Comparison of ENCODE assay signal across 8 mouse cellular contexts in the genomic region with DNA sequence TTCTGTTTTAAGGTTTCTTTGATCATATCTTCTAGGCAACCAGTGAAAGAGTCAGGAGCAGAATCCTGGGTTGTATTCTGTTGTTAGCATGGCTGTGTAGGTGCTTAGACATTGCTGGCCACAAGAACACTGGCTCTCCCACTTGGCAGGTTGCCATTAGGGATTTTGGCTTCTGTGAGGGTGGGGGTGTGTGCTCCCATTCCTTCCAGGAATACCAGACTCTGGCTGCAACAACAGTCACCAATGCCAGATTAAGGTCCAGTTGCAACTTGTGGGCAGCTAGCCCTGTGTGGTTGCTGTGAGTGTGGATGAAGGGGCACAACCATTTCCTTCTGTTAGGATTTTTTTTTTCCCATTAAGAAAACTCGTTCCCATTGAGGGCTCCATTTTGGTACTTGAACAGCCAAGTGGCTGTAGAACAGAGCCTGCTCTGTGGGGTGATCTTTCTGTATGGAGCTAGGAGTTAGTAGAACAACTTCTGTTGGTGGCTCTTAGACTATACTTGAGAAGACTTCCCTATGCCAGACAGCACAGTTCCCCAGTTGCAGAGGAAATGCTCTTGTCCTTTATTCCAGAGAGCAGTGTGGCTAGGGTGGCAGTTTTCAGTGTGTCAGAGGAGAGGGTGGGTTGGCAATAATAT. TPM values are rescaled to one million over a fixed set of nuclear protein-coding genes. Genes with fewer than 3 reads are reported as not detected.
DNase-seq lines count a peak whose midpoint lies in the region; ATAC-seq and TF ChIP-seq lines count a peak whose summit lies in the region.

No protein-coding gene starts in this region.

- TF ChIP-seq EP300 in stomach, postnatal 0 days (optimal IDR thresholded peaks at IDR 0.05), result no peak

- no peaks in the 10 kb centered on the region for H3K27me3 ChIP-seq in liver, adult 2 months (ENCODE audit: control insufficient read depth, insufficient read depth, low read length)
- no peaks in the 10 kb centered on the region for H3K27me3 ChIP-seq in heart, embryonic 13.5 days (replicated peaks)
- H3K27me3 ChIP-seq in liver, embryonic 11.5 days (replicated peaks; ENCODE audit: control insufficient read depth, insufficient read depth, low read length), result no peaks in the 10 kb centered on the region
- H3K27me3 ChIP-seq in stomach, postnatal 0 days (ENCODE audit: control insufficient read depth, insufficient read depth, low read length), result no peaks in the 10 kb centered on the region

- H3K27ac ChIP-seq in liver, adult 2 months (replicated peaks; ENCODE audit: insufficient read depth, low read depth, low read length), result peak overlapping the region; percentile 90
- H3K27ac ChIP-seq in embryonic fibroblast, embryonic 13.5 days (ENCODE audit: insufficient read depth, low read length), result peak overlapping the region; percentile 38; the same call in 1 of the 2 replicates
- peak overlapping the region; percentile 85 for H3K27ac ChIP-seq in heart, embryonic 13.5 days (replicated peaks)
- H3K27ac ChIP-seq in liver, embryonic 11.5 days (ENCODE audit: low read depth, low read length), result no peak overlapping the region
- peak overlapping the region; percentile 41; the same call in 1 of the 2 replicates for H3K27ac ChIP-seq in stomach, postnatal 0 days (replicated peaks)

- peaks cover 21% of the 10 kb centered on the region for H3K4me1 ChIP-seq in liver, adult 2 months (ENCODE audit: control insufficient read depth, insufficient read depth, low read length)
- H3K4me1 ChIP-seq in embryonic fibroblast, embryonic 13.5 days (ENCODE audit: control insufficient read depth, insufficient read depth, low read length), result peaks cover 15% of the 10 kb centered on the region
- peaks cover 30% of the 10 kb centered on the region for H3K4me1 ChIP-seq in heart, embryonic 13.5 days
- H3K4me1 ChIP-seq in liver, embryonic 11.5 days (replicated peaks; ENCODE audit: control insufficient read depth, insufficient read depth, low read length), result peaks cover 13% of the 10 kb centered on the region
- H3K4me1 ChIP-seq in stomach, postnatal 0 days (replicated peaks; ENCODE audit: control insufficient read depth, insufficient read depth), result peaks cover 10% of the 10 kb centered on the region; the same call in 1 of the 2 replicates

- H3K9me3 ChIP-seq in heart, embryonic 13.5 days, result no peaks in the 10 kb centered on the region
- no peaks in the 10 kb centered on the region for H3K9me3 ChIP-seq in liver, embryonic 11.5 days (ENCODE audit: control insufficient read depth, low read length)
- no peaks in the 10 kb centered on the region for H3K9me3 ChIP-seq in stomach, postnatal 0 days (ENCODE audit: control insufficient read depth, low read length)

- H3K9ac ChIP-seq in liver, adult 2 months (ENCODE audit: low read depth, low read length), result peak overlapping the region; percentile 29; the same call in 1 of the 2 replicates
- peak overlapping the region; percentile 59; the same call in 1 of the 2 replicates for H3K9ac ChIP-seq in heart, embryonic 13.5 days
- 0 out of 2 replicates have a peak overlapping the region, but pooled peaks have one; percentile 4 for H3K9ac ChIP-seq in liver, embryonic 11.5 days (ENCODE audit: low read depth, low read length)
- H3K9ac ChIP-seq in stomach, postnatal 0 days (ENCODE audit: low read length), result no peak overlapping the region

- 5% methylated on average over 1 of the region's 1 CpGs for WGBS in liver, adult 2 months
- 42% methylated on average over 1 of the region's 1 CpGs for WGBS in heart, embryonic 13.5 days
- 79% methylated on average over 1 of the region's 1 CpGs for WGBS in liver, embryonic 11.5 days
- 33% methylated on average over 1 of the region's 1 CpGs for WGBS in stomach, postnatal 0 days

- H3K79me2 ChIP-seq in liver, adult 2 months (ENCODE audit: control insufficient read depth, insufficient read depth, low read length), result peaks cover 8% of the 10 kb centered on the region; the same call in 1 of the 2 replicates

- peaks cover 13% of the 10 kb centered on the region for H3K36me3 ChIP-seq in liver, adult 2 months (ENCODE audit: control insufficient read depth, insufficient read depth, low read length)
- H3K36me3 ChIP-seq in heart, embryonic 13.5 days, result peaks cover 33% of the 10 kb centered on the region
- H3K36me3 ChIP-seq in liver, embryonic 11.5 days (ENCODE audit: control insufficient read depth, insufficient read depth, low read length), result peaks cover 12% of the 10 kb centered on the region
- H3K36me3 ChIP-seq in stomach, postnatal 0 days (ENCODE audit: control insufficient read depth, insufficient read depth, low read length), result no peaks in the 10 kb centered on the region; the same call in 1 of the 2 replicates

- no peak overlapping the region for H3K4me3 ChIP-seq in liver, adult 2 months (ENCODE audit: insufficient read depth, low read depth, low read length)
- H3K4me3 ChIP-seq in embryonic fibroblast, embryonic 13.5 days (ENCODE audit: insufficient read depth, low read length), result no peak overlapping the region
- H3K4me3 ChIP-seq in heart, embryonic 13.5 days, result no peak overlapping the region
- H3K4me3 ChIP-seq in liver, embryonic 11.5 days (ENCODE audit: low read depth, low read length), result no peak overlapping the region
- H3K4me3 ChIP-seq in stomach, postnatal 0 days (ENCODE audit: low read depth, low read length), result no peak overlapping the region

- ATAC-seq in heart, embryonic 13.5 days (ENCODE audit: extremely low read depth, insufficient number of reproducible peaks, low FRiP score, low TSS enrichment), result no peak
- no peak for ATAC-seq in liver, embryonic 11.5 days (replicated peaks; ENCODE audit: low FRiP score)
- no peak for ATAC-seq in stomach, postnatal 0 days (ENCODE audit: low FRiP score, low TSS enrichment)

- no peak for TF ChIP-seq CTCF in liver, adult 2 months (IDR thresholded peaks at IDR 0.05; ENCODE audit: low read depth, low read length)
- no peak for TF ChIP-seq CTCF in embryonic fibroblast, embryonic 13.5 days (IDR thresholded peaks at IDR 0.05; ENCODE audit: borderline replicate concordance, insufficient read depth, low read length)
- TF ChIP-seq CTCF in stomach, postnatal 0 days (IDR thresholded peaks at IDR 0.05; ENCODE audit: low read depth), result no peak

- peak; percentile 96 for DNase-seq in liver, adult 2 months (ENCODE audit: extremely low read depth, low read depth, low spot score)
- DNase-seq in liver, result no peak
- DNase-seq in liver, embryonic 11.5 days (ENCODE audit: low spot score), result no peak
- DNase-seq in stomach, postnatal 0 days (ENCODE audit: low spot score), result peak; percentile 51
- no peak for DNase-seq in frontal cortex, postnatal 25 days (ENCODE audit: low spot score in 2 of 2)
- DNase-seq in B cell, adult 2 months, result no peak

- TF ChIP-seq POLR2A in liver, adult 2 months (IDR thresholded peaks at IDR 0.05; ENCODE audit: extremely low read depth, insufficient read depth, low read length), result no peak
- TF ChIP-seq POLR2A in embryonic fibroblast, embryonic 13.5 days (IDR thresholded peaks at IDR 0.05; ENCODE audit: low read depth, low read length), result no peak

- H3K4me2 ChIP-seq in heart, embryonic 13.5 days, result peak overlapping the region; percentile 24
- H3K4me2 ChIP-seq in liver, embryonic 11.5 days, result no peak overlapping the region
- H3K4me2 ChIP-seq in stomach, postnatal 0 days (replicated peaks; ENCODE audit: low read depth), result no peak overlapping the region

RNA-seq across cellular contexts. Expression of a gene that starts 13.4 kb away (rescaled TPM):
- total RNA-seq in liver, adult 2 months (2014; rRNA removed), result 55.9 and 73.0 TPM in 2 replicates
- polyA plus RNA-seq in liver, adult 2 months (2012; rRNA removed), result 131 and 142 TPM in 2 replicates
- 141 and 143 TPM in 2 replicates for polyA plus RNA-seq in embryonic fibroblast, embryonic 13.5 days (2011; ENCODE audit: insufficient read length, low read depth, missing spikeins)
- 163 and 178 TPM in 2 replicates for polyA plus RNA-seq in heart, embryonic 13.5 days (2015; fragmentation: Nextera tagmentation; extraction: Ambion mirVana)
- 298 and 328 TPM in 2 replicates for polyA plus RNA-seq in liver, embryonic 11.5 days (2014; fragmentation: Nextera tagmentation; extraction: Ambion mirVana)
- 159 and 168 TPM in 2 replicates for polyA plus RNA-seq in stomach, postnatal 0 days (2015; fragmentation: Nextera tagmentation; extraction: Ambion mirVana)

RNA-seq across cellular contexts. Expression of a gene that starts 24.5 kb away (rescaled TPM):
- 0.07 and 0.09 TPM in 2 replicates for total RNA-seq in liver, adult 2 months (2014; rRNA removed)
- 0.12 and 0.19 TPM in 2 replicates for polyA plus RNA-seq in liver, adult 2 months (2012; rRNA removed)
- polyA plus RNA-seq in embryonic fibroblast, embryonic 13.5 days (2011; ENCODE audit: insufficient read length, low read depth, missing spikeins), result 0.40 TPM in 1 of 2 replicates, not detected in the other
- polyA plus RNA-seq in heart, embryonic 13.5 days (2015; fragmentation: Nextera tagmentation; extraction: Ambion mirVana), result 0.28 and 0.36 TPM in 2 replicates
- polyA plus RNA-seq in liver, embryonic 11.5 days (2014; fragmentation: Nextera tagmentation; extraction: Ambion mirVana), result 0.49 and 0.78 TPM in 2 replicates
- polyA plus RNA-seq in stomach, postnatal 0 days (2015; fragmentation: Nextera tagmentation; extraction: Ambion mirVana), result 0.30 and 0.46 TPM in 2 replicates

RNA-seq across cellular contexts. Expression of a gene that starts 27.7 kb away (rescaled TPM):
- total RNA-seq in liver, adult 2 months (2014; rRNA removed), result 0.40 and 0.74 TPM in 2 replicates
- 2.3 and 4.9 TPM in 2 replicates for polyA plus RNA-seq in liver, adult 2 months (2012; rRNA removed)
- not detected in 2 replicates for polyA plus RNA-seq in embryonic fibroblast, embryonic 13.5 days (2011; ENCODE audit: insufficient read length, low read depth, missing spikeins)
- 7.2 and 8.2 TPM in 2 replicates for polyA plus RNA-seq in heart, embryonic 13.5 days (2015; fragmentation: Nextera tagmentation; extraction: Ambion mirVana)
- 94.1 and 108 TPM in 2 replicates for polyA plus RNA-seq in liver, embryonic 11.5 days (2014; fragmentation: Nextera tagmentation; extraction: Ambion mirVana)
- 0.50 and 0.70 TPM in 2 replicates for polyA plus RNA-seq in stomach, postnatal 0 days (2015; fragmentation: Nextera tagmentation; extraction: Ambion mirVana)

RNA-seq across cellular contexts. Expression of a gene that starts 45.7 kb away (rescaled TPM):
- 58.2 and 58.9 TPM in 2 replicates for total RNA-seq in liver, adult 2 months (2014; rRNA removed)
- polyA plus RNA-seq in liver, adult 2 months (2012; rRNA removed), result 16.3 and 17.7 TPM in 2 replicates
- 509 and 719 TPM in 2 replicates for polyA plus RNA-seq in embryonic fibroblast, embryonic 13.5 days (2011; ENCODE audit: insufficient read length, low read depth, missing spikeins)
- 500 and 519 TPM in 2 replicates for polyA plus RNA-seq in heart, embryonic 13.5 days (2015; fragmentation: Nextera tagmentation; extraction: Ambion mirVana)
- 917 and 938 TPM in 2 replicates for polyA plus RNA-seq in liver, embryonic 11.5 days (2014; fragmentation: Nextera tagmentation; extraction: Ambion mirVana)
- 236 and 251 TPM in 2 replicates for polyA plus RNA-seq in stomach, postnatal 0 days (2015; fragmentation: Nextera tagmentation; extraction: Ambion mirVana)

RNA-seq across cellular contexts. Expression of a gene that starts 46.3 kb away (rescaled TPM):
- 14.1 and 14.9 TPM in 2 replicates for total RNA-seq in liver, adult 2 months (2014; rRNA removed)
- 4.2 and 5.2 TPM in 2 replicates for polyA plus RNA-seq in liver, adult 2 months (2012; rRNA removed)
- 132 and 172 TPM in 2 replicates for polyA plus RNA-seq in embryonic fibroblast, embryonic 13.5 days (2011; ENCODE audit: insufficient read length, low read depth, missing spikeins)
- polyA plus RNA-seq in heart, embryonic 13.5 days (2015; fragmentation: Nextera tagmentation; extraction: Ambion mirVana), result 91.9 and 97.2 TPM in 2 replicates
- polyA plus RNA-seq in liver, embryonic 11.5 days (2014; fragmentation: Nextera tagmentation; extraction: Ambion mirVana), result 116 and 126 TPM in 2 replicates
- polyA plus RNA-seq in stomach, postnatal 0 days (2015; fragmentation: Nextera tagmentation; extraction: Ambion mirVana), result 23.0 and 26.8 TPM in 2 replicates

Comparison
In these comparisons a context has a peak if more than half of its experiments do, and no peak if none do; other contexts are left out.
1. DNase-seq: peak in liver, adult 2 months (single experiment) and stomach, postnatal 0 days (single experiment); none in liver (single experiment), liver, embryonic 11.5 days (single experiment), frontal cortex, postnatal 25 days (0 of 2) and B cell, adult 2 months (0 of 2).
2. RNA of a gene that starts 27.7 kb away (polyA plus RNA-seq): 94.1 to 108 TPM in liver, embryonic 11.5 days; 7.2 to 8.2 TPM in heart, embryonic 13.5 days, 2.3 to 4.9 TPM in liver, adult 2 months, 0.50 to 0.70 TPM in stomach, postnatal 0 days and not detected in embryonic fibroblast, embryonic 13.5 days; every median in the first group is over 10 times any median in the second.